Mouse (Mus musculus): ENCODE measurements around the gene Atg4d. TPM values are rescaled to one million over a fixed set of nuclear protein-coding genes. Genes with fewer than 3 reads are reported as not detected.
"Not testable (repeated sequence)": the region's sequence is repeated elsewhere in the genome, so short reads cannot be mapped to it uniquely, and the experiment has no call there.

Gene Atg4d
- polyA plus RNA-seq, 1 experiment from 2014 or later, result 51.2 TPM

DNA sequence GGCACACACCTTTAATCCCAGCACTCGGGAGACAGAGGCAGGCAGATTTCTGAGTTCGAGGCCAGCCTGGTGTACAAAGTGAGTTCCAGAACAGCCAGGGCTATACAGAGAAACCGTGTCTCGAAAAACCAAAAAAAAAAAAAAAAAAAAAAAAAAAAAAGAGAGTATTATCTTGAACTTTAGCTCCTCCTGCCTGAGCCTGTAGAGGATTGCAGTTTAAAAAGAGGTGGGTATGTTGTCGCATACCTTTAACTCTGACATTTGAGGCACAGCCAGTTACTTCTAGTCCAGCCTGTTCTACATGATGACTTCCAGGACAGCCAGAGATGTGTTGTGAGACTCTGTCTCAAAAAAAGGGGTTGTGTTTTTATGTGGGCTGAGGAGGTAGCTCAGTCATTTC lies 4.5 kb downstream of the Atg4d start:
- ATAC-seq; H3K9me3 ChIP-seq (ENCODE audit: low read length); DNase-seq; H3K27ac ChIP-seq (ENCODE audit: low read depth); H3K4me3 ChIP-seq (ENCODE audit: low read depth, low read length); H3K9ac ChIP-seq (replicated peaks); H3K4me2 ChIP-seq (ENCODE audit: low read depth, low read length); H3K27me3 ChIP-seq (ENCODE audit: insufficient read depth, low read length): not testable (repeated sequence)
- Histone ChIP-seq H3K4me1 (ENCODE audit: insufficient read depth) (peaks cover 22% of the 10 kb centered on the region), H3K36me3 (replicated peaks; ENCODE audit: insufficient read depth, low read length) (peaks cover 80% of the 10 kb centered on the region)
- 67% methylated on average over 5 of the region's 5 CpGs for WGBS (ENCODE audit: insufficient replicate concordance)
- 0 out of 2 replicates have a peak, but pooled peaks have one; percentile 15 for TF ChIP-seq CTCF (IDR thresholded peaks at IDR 0.05; ENCODE audit: low read depth)

DNA sequence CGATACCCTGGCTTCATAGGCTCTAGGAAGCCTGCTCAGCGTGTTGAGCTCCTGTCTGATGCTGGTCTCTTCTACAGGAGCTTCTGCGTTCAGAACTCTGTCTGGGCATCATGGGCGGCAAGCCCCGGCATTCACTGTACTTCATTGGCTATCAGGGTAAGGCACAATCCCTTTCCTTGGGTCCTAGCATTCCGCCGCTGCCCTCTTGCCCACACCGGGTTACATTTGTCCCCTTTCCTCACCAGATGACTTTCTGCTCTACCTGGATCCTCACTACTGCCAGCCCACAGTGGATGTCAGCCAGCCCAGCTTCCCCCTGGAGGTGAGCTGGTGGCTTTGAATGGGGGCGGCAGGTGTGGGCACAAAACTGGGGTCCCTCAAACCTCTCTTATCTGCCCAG lies 7.3 kb downstream of the Atg4d start:
- Histone ChIP-seq H3K9me3 (ENCODE audit: low read length) (no peaks in the 10 kb centered on the region), H3K27me3 (ENCODE audit: insufficient read depth, low read length) (no peaks in the 10 kb centered on the region), H3K9ac (replicated peaks) (no peak overlapping the region), H3K4me3 (ENCODE audit: low read depth, low read length) (no peak overlapping the region), H3K27ac (ENCODE audit: low read depth) (no peak overlapping the region), H3K4me1 (ENCODE audit: insufficient read depth) (peaks cover 4% of the 10 kb centered on the region; the same call in 1 of the 2 replicates), H3K4me2 (ENCODE audit: low read depth, low read length) (no peak overlapping the region), H3K36me3 (replicated peaks; ENCODE audit: insufficient read depth, low read length) (peaks cover 97% of the 10 kb centered on the region)
- ATAC-seq, result no peak
- no peak for DNase-seq
- 92% methylated on average over 9 of the region's 9 CpGs for WGBS (ENCODE audit: insufficient replicate concordance)
- TF ChIP-seq CTCF (IDR thresholded peaks at IDR 0.05; ENCODE audit: low read depth) (no peak), EP300 (IDR thresholded peaks at IDR 0.05; ENCODE audit: low read depth) (no peak)

GRCm38 (mm10) chr9:21273094-21273493 lies 8.0 kb downstream of the Atg4d start:
- Histone ChIP-seq H3K27ac (ENCODE audit: low read depth) (no peak overlapping the region), H3K4me2 (ENCODE audit: low read depth, low read length) (no peak overlapping the region), H3K27me3 (ENCODE audit: insufficient read depth, low read length) (no peaks in the 10 kb centered on the region), H3K36me3 (replicated peaks; ENCODE audit: insufficient read depth, low read length) (peaks cover 98% of the 10 kb centered on the region), H3K4me3 (ENCODE audit: low read depth, low read length) (no peak overlapping the region), H3K9ac (replicated peaks) (no peak overlapping the region), H3K4me1 (ENCODE audit: insufficient read depth) (peaks cover 4% of the 10 kb centered on the region; the same call in 1 of the 2 replicates), H3K9me3 (ENCODE audit: low read length) (no peaks in the 10 kb centered on the region)
- ATAC-seq (no peak), DNase-seq (no peak)
- WGBS (ENCODE audit: insufficient replicate concordance), result 80% methylated on average over 8 of the region's 8 CpGs
- TF ChIP-seq CTCF (IDR thresholded peaks at IDR 0.05; ENCODE audit: low read depth) (no peak), EP300 (IDR thresholded peaks at IDR 0.05; ENCODE audit: low read depth) (no peak)

DNA sequence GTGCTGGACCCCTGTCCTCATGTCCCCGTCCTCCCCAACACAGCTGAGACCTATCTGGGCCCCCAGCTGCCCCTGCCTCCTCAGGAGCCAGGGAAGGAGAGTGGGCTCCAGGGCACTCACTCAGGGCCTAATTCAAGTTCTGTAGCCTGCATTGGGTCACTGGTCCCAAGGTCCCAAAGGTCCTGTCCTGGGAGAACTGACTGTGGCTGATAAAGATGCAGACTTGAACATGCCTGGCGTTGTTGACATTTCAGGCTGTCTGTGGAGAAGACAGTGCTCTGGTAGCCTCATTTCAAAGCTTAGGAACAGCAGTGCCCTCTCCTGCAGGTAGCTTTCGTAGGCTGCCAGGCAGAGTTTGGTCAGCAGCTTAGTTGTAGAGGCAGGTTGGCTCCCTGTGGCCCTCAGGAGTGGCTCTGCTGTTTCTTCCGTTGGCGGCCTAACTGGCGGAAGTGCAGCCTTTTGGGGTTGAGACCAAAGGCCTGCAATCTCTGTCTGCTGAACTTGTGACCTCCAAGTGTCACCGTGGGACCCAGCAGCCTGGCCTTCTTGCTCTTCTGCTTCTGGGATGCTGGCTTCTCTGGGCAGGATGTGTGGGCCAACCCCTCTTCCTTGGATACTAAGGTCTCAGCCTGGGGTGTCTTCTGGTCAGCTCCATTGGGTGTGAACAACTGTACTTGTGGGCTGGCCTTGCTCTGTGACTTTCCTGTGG lies 8.6 kb downstream of the Atg4d start:
- H3K4me3 ChIP-seq (ENCODE audit: low read depth, low read length), result no peak overlapping the region
- H3K4me2 ChIP-seq (ENCODE audit: low read depth, low read length), result no peak overlapping the region
- H3K27ac ChIP-seq (ENCODE audit: low read depth), result peak overlapping the region; percentile 44; the same call in 1 of the 2 replicates
- DNase-seq (no peak), ATAC-seq (no peak)
- H3K27me3 ChIP-seq (ENCODE audit: insufficient read depth, low read length), result no peaks in the 10 kb centered on the region
- WGBS (ENCODE audit: insufficient replicate concordance), result 78% methylated on average over 7 of the region's 7 CpGs
- peaks cover 4% of the 10 kb centered on the region; the same call in 1 of the 2 replicates for H3K4me1 ChIP-seq (ENCODE audit: insufficient read depth)
- H3K36me3 ChIP-seq (replicated peaks; ENCODE audit: insufficient read depth, low read length), result peaks cover 96% of the 10 kb centered on the region
- TF ChIP-seq EP300 (IDR thresholded peaks at IDR 0.05; ENCODE audit: low read depth) (no peak), CTCF (IDR thresholded peaks at IDR 0.05; ENCODE audit: low read depth) (no peak)
- H3K9ac ChIP-seq (replicated peaks), result no peak overlapping the region
- no peaks in the 10 kb centered on the region for H3K9me3 ChIP-seq (ENCODE audit: low read length)

GRCm38 (mm10) chr9:21274336-21274735 lies 9.2 kb downstream of the Atg4d start:
- Histone ChIP-seq H3K9ac (replicated peaks) (no peak overlapping the region), H3K4me2 (ENCODE audit: low read depth, low read length) (no peak overlapping the region), H3K27me3 (ENCODE audit: insufficient read depth, low read length) (no peaks in the 10 kb centered on the region), H3K4me1 (ENCODE audit: insufficient read depth) (peaks cover 7% of the 10 kb centered on the region), H3K36me3 (replicated peaks; ENCODE audit: insufficient read depth, low read length) (peaks cover 96% of the 10 kb centered on the region), H3K27ac (ENCODE audit: low read depth) (peak overlapping the region; percentile 44; the same call in 1 of the 2 replicates), H3K9me3 (ENCODE audit: low read length) (no peaks in the 10 kb centered on the region), H3K4me3 (ENCODE audit: low read depth, low read length) (no peak overlapping the region)
- ATAC-seq (peak; percentile 12; the same call in 1 of the 2 replicates), DNase-seq (no peak)
- TF ChIP-seq EP300 (IDR thresholded peaks at IDR 0.05; ENCODE audit: low read depth) (0 out of 2 replicates have a peak, but pooled peaks have one; percentile 15), CTCF (IDR thresholded peaks at IDR 0.05; ENCODE audit: low read depth) (no peak)
- 64% methylated on average over 3 of the region's 3 CpGs for WGBS (ENCODE audit: insufficient replicate concordance)

GRCm38 (mm10) chr9:21275013-21275710 lies 10.1 kb downstream of the Atg4d start:
- Histone ChIP-seq H3K36me3 (replicated peaks; ENCODE audit: insufficient read depth, low read length) (peaks cover 97% of the 10 kb centered on the region), H3K9ac (replicated peaks) (no peak overlapping the region), H3K9me3 (ENCODE audit: low read length) (no peaks in the 10 kb centered on the region), H3K27me3 (ENCODE audit: insufficient read depth, low read length) (no peaks in the 10 kb centered on the region), H3K4me1 (ENCODE audit: insufficient read depth) (peaks cover 13% of the 10 kb centered on the region), H3K4me2 (ENCODE audit: low read depth, low read length) (no peak overlapping the region), H3K27ac (ENCODE audit: low read depth) (peak overlapping the region; percentile 5; the same call in 1 of the 2 replicates), H3K4me3 (ENCODE audit: low read depth, low read length) (no peak overlapping the region)
- ATAC-seq, result peak; percentile 25
- 71% methylated on average over 7 of the region's 7 CpGs for WGBS (ENCODE audit: insufficient replicate concordance)
- no peak for DNase-seq
- TF ChIP-seq CTCF (IDR thresholded peaks at IDR 0.05; ENCODE audit: low read depth) (no peak), EP300 (IDR thresholded peaks at IDR 0.05; ENCODE audit: low read depth) (no peak)

All from liver, postnatal 0 days (tissue).